Mouse (Mus musculus) R1 (cell line): ENCODE measurements around the gene Isl2.
A peak's percentile ranks its signal among the peaks of the same experiment; 100 is the strongest.

Experiments used
- DNase-seq: peaks from one replicate; pipeline ENCODE4 v3.0.0-alpha.2; 2018; ENCODE audit warnings: low read depth, low spot score

Isl2 gene

DNA sequence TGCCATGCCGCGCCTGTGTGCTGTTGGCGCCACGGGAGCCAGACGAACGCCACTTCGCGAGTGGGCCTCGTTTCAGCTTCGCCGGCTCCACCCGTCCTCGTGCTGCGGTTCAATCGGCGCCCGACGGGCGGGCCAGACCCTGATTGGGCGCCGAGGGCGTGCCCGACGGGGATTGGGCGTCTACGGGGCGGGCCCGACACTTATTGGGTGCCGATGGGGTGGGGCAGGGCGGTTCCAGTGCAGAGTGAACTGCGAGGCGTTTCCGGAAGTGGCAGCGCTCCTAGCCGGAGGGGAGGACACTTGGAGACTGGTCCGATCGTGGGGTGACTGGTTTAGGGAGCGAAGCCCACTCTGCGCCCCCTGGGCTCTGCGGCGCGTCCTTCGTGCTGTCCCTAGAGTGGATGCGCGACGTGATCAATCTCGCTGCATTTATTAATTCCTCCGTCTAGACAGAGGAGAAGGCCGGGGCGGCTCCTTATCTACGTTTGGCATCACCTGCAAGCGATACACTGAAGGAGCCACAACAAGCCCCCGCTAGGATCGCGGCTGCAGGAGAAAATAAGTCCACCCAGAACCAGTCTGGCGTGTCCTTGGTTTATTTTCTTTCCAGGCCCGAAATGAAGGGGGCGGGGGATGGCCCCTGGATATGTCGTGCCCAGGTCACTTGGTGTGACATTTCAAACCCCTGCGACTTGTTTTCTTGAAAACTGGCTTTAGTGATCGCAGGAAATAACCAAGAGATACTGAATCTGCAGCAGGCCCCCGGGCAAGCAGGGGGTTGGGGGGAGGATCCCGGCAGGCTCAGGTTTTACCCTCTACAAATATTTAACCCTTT lies 7.9 kb downstream of the Isl2 start:
- DNase-seq = peak; percentile 74

GRCm38 (mm10) chr9:55548871-55549270 lies 10.4 kb downstream of the Isl2 start:
- no peak for DNase-seq

DNA sequence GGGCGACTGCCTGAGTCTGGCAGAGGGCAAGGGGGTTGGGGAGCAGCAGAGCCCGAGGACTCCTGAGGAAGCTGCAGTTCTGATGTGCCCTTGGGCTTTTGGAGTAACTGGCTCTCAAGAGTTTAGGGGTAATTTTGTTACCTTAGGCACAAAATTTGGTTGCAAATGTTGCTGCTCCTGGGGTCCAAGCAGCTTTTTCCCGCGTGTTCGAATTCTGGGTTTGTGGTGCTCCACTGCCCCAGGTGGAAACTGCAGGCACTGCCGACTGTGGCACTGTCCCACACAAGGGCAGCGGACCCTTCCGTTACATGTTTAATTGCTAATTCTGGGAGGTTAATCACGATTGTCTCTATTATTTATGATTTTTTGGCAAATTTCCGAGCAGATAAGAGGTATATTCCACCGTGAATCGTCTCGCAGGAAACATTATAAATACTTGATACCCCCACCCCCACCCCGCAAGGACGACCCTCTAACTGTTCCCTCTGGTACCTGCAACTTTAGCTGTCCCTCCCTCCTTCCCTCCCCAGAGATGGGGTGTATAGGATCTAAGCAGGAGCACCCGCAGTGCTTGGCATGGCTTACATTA lies 10.9 kb downstream of the Isl2 start:
- DNase-seq = no peak

GRCm38 (mm10) chr9:55554986-55555385 lies 16.5 kb downstream of the Isl2 start:
- no peak for DNase-seq

DNA sequence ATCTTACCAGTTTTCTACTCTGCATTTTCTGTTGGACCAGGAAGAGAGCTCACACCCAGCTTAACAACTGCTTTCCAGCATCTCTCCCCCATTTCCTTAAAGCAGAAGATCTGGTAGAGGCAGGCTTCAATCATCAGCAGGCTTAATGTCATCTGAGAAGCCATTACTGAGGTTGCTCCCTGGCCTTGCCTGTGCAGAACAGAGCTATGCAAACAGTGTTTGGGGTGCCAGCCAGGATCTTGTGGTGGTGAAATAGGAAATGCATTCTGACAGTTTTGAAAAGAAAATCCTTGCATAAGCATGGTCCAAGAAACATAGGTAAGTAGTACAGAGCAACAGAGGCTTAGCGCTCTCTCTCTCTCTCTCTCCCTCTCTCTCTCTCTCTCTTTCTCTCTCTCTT lies 22.5 kb downstream of the Isl2 start:
- no peak for DNase-seq

GRCm38 (mm10) chr9:55568466-55569159 lies 30.1 kb downstream of the Isl2 start:
- no peak for DNase-seq

DNA sequence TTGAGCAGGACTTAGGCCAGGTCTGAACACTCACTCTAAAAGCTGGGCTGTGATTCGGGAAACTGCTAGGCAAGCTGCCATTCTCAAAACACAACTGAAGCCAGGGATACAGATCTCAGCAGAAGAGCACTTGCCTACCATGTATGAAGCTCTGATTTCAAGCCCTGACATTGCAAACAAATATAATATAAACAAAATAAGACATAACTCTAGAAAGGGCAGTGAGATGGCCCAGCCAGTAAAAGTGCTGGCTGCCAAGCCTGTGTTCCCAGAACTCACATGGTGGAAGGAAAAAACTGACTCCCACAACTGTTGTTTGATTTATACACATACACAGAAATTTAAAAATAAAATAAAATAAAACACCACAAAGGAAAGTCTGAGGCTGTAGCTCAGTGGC lies 32.6 kb downstream of the Isl2 start:
- no peak for DNase-seq

DNA sequence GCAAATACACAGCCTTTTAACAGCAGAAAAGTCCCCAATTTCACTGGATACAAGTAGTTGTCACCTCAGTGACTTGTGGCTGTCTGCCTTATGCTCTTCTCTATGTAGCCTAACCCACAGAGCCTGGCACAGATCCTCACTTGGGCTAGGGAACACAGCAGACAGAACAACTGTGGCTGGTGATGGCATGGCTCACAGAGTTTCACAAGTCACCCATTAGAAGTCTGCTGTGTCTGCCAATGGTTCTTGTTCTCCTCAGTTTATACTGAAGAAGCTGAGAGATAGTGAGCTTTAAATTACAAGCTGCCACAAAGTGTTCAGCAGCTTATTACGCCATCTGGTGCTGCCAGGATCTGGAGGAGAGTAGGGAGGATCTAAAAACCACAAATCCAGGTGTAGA lies 38.1 kb downstream of the Isl2 start:
- no peak for DNase-seq

- no peak for DNase-seq
These were observed 42.9 kb downstream of the Isl2 start for GRCm38 (mm10) chr9:55581414-55581813.

GRCm38 (mm10) chr9:55586141-55586540 lies 47.7 kb downstream of the Isl2 start:
- DNase-seq = no peak
